Comparison of ENCODE assay signal across 8 mouse cellular contexts in genomic region chr12:99964301-99965202, GRCm38 (mm10). TPM values are rescaled to one million over a fixed set of nuclear protein-coding genes. Genes with fewer than 3 reads are reported as not detected.
DNase-seq lines count a peak whose midpoint lies in the region; ATAC-seq and TF ChIP-seq lines count a peak whose summit lies in the region.

TSS of gene Kcnk13 (plus strand) at chr12:99964499.

- peaks cover 52% of the 10 kb centered on the region for H3K27me3 ChIP-seq in C2C12 (ENCODE audit: control insufficient read depth, insufficient read depth, insufficient read length)
- peaks cover 85% of the 10 kb centered on the region for H3K27me3 ChIP-seq in heart, embryonic 13.5 days (replicated peaks)
- peaks cover 61% of the 10 kb centered on the region for H3K27me3 ChIP-seq in kidney, postnatal 0 days (ENCODE audit: insufficient read depth, low read length)
- H3K27me3 ChIP-seq in liver, embryonic 12.5 days (replicated peaks) = peaks cover 67% of the 10 kb centered on the region
- peaks cover 69% of the 10 kb centered on the region for H3K27me3 ChIP-seq in stomach, embryonic 15.5 days (replicated peaks)

- 0 out of 2 replicates have a peak, but pooled peaks have one; percentile 5 for TF ChIP-seq POLR2A in bone marrow, adult 2 months (IDR thresholded peaks at IDR 0.05; ENCODE audit: borderline replicate concordance, control insufficient read depth, low read depth, low read length)
- TF ChIP-seq POLR2A in embryonic fibroblast, embryonic 13.5 days (IDR thresholded peaks at IDR 0.05; ENCODE audit: low read depth, low read length) = no peak

- H3K27ac ChIP-seq in bone marrow, adult 2 months (ENCODE audit: control insufficient read depth, insufficient read depth, low read depth, low read length, poor library complexity) = no peak within 1 kb of the TSS
- H3K27ac ChIP-seq in embryonic fibroblast, embryonic 13.5 days (ENCODE audit: insufficient read depth, low read length) = no peak within 1 kb of the TSS
- H3K27ac ChIP-seq in heart, embryonic 13.5 days (replicated peaks) = no peak within 1 kb of the TSS
- H3K27ac ChIP-seq in kidney, postnatal 0 days = no peak within 1 kb of the TSS
- H3K27ac ChIP-seq in liver, embryonic 12.5 days = no peak within 1 kb of the TSS
- H3K27ac ChIP-seq in stomach, embryonic 15.5 days = no peak within 1 kb of the TSS

- ATAC-seq in heart, embryonic 13.5 days (ENCODE audit: extremely low read depth, insufficient number of reproducible peaks, low FRiP score, low TSS enrichment) = no peak
- ATAC-seq in kidney, postnatal 0 days (replicated peaks; ENCODE audit: low FRiP score, low read depth) = peak; percentile 63; the same call in 1 of the 2 replicates
- peak; percentile 40; the same call in 1 of the 2 replicates for ATAC-seq in liver, embryonic 12.5 days
- ATAC-seq in stomach, embryonic 15.5 days (ENCODE audit: insufficient read depth, low FRiP score, low read depth) = peak; percentile 43; the same call in 1 of the 2 replicates

- no peak within 1 kb of the TSS for H3ac ChIP-seq in C2C12 (ENCODE audit: control insufficient read depth, insufficient read length, low read depth)

- DNase-seq in kidney, postnatal 0 days (ENCODE audit: low spot score) = peak; percentile 81
- DNase-seq in naive thymus-derived CD4-positive, alpha-beta T cell, adult 2 months (ENCODE audit: low read depth) = peak; percentile 76

- no peaks in the 10 kb centered on the region for H3K79me3 ChIP-seq in C2C12 (ENCODE audit: low read depth)

- peak within 1 kb of the TSS; percentile 70 for H3K9ac ChIP-seq in heart, embryonic 13.5 days
- peak within 1 kb of the TSS; percentile 35; the same call in 1 of the 2 replicates for H3K9ac ChIP-seq in kidney, postnatal 0 days (ENCODE audit: low read depth, low read length)
- H3K9ac ChIP-seq in liver, embryonic 12.5 days = no peak within 1 kb of the TSS
- H3K9ac ChIP-seq in stomach, embryonic 15.5 days = 0 out of 2 replicates have a peak within 1 kb of the TSS, but pooled peaks have one; percentile 16

- no peaks in the 10 kb centered on the region for H3K79me2 ChIP-seq in C2C12 (ENCODE audit: control insufficient read depth, insufficient read depth)

- H3K4me3 ChIP-seq in C2C12 (ENCODE audit: insufficient read depth, poor library complexity, severe bottlenecking) = no peak within 1 kb of the TSS
- peak within 1 kb of the TSS; percentile 1 for H3K4me3 ChIP-seq in bone marrow, adult 2 months (replicated peaks; ENCODE audit: control insufficient read depth, low read depth, low read length)
- peak within 1 kb of the TSS; percentile 40 for H3K4me3 ChIP-seq in embryonic fibroblast, embryonic 13.5 days (ENCODE audit: insufficient read depth, low read length)
- peak within 1 kb of the TSS; percentile 59 for H3K4me3 ChIP-seq in heart, embryonic 13.5 days
- H3K4me3 ChIP-seq in kidney, postnatal 0 days (replicated peaks; ENCODE audit: low read depth, low read length) = peak within 1 kb of the TSS; percentile 50
- peak within 1 kb of the TSS; percentile 49 for H3K4me3 ChIP-seq in liver, embryonic 12.5 days
- peak within 1 kb of the TSS; percentile 48 for H3K4me3 ChIP-seq in stomach, embryonic 15.5 days (replicated peaks)

- peak within 1 kb of the TSS; percentile 89 for H3K4me2 ChIP-seq in heart, embryonic 13.5 days
- peak within 1 kb of the TSS; percentile 89 for H3K4me2 ChIP-seq in kidney, postnatal 0 days (ENCODE audit: low read length)
- H3K4me2 ChIP-seq in liver, embryonic 12.5 days = peak within 1 kb of the TSS; percentile 70
- H3K4me2 ChIP-seq in stomach, embryonic 15.5 days = peak within 1 kb of the TSS; percentile 97

- WGBS in bone marrow, adult 2 months = 2% methylated on average over 39 of the region's 39 CpGs
- WGBS in heart, embryonic 13.5 days = 2% methylated on average over 39 of the region's 39 CpGs
- WGBS in kidney, postnatal 0 days = 1% methylated on average over 39 of the region's 39 CpGs
- 2% methylated on average over 39 of the region's 39 CpGs for WGBS in liver, embryonic 12.5 days (ENCODE audit: insufficient replicate concordance)
- 2% methylated on average over 39 of the region's 39 CpGs for WGBS in stomach, embryonic 15.5 days

- H3K36me3 ChIP-seq in C2C12 (ENCODE audit: control insufficient read depth, insufficient read depth) = no peaks in the 10 kb centered on the region
- no peaks in the 10 kb centered on the region for H3K36me3 ChIP-seq in heart, embryonic 13.5 days
- H3K36me3 ChIP-seq in kidney, postnatal 0 days (ENCODE audit: insufficient read depth, low read length) = no peaks in the 10 kb centered on the region
- H3K36me3 ChIP-seq in liver, embryonic 12.5 days = no peaks in the 10 kb centered on the region
- H3K36me3 ChIP-seq in stomach, embryonic 15.5 days = no peaks in the 10 kb centered on the region

- peak; percentile 75 for TF ChIP-seq CTCF in C2C12 (IDR thresholded peaks at IDR 0.05; ENCODE audit: control insufficient read depth, insufficient read depth, insufficient read length)
- TF ChIP-seq CTCF in bone marrow, adult 2 months (IDR thresholded peaks at IDR 0.05; ENCODE audit: control insufficient read depth, insufficient read depth, low read length) = peak; percentile 89
- peak; percentile 89 for TF ChIP-seq CTCF in embryonic fibroblast, embryonic 13.5 days (IDR thresholded peaks at IDR 0.05; ENCODE audit: borderline replicate concordance, insufficient read depth, low read length)
- TF ChIP-seq CTCF in kidney, postnatal 0 days (IDR thresholded peaks at IDR 0.05; ENCODE audit: low read depth) = peak; percentile 86

- no peaks in the 10 kb centered on the region for H3K9me3 ChIP-seq in heart, embryonic 13.5 days
- H3K9me3 ChIP-seq in kidney, postnatal 0 days (replicated peaks; ENCODE audit: low read length) = no peaks in the 10 kb centered on the region
- H3K9me3 ChIP-seq in liver, embryonic 12.5 days (replicated peaks) = no peaks in the 10 kb centered on the region
- no peaks in the 10 kb centered on the region for H3K9me3 ChIP-seq in stomach, embryonic 15.5 days

- no peaks in the 10 kb centered on the region for H3K4me1 ChIP-seq in bone marrow, adult 2 months (ENCODE audit: control insufficient read depth, insufficient read depth, low read length)
- 0 out of 2 replicates have a peak, but pooled peaks cover 3% of the 10 kb centered on the region for H3K4me1 ChIP-seq in embryonic fibroblast, embryonic 13.5 days (ENCODE audit: control insufficient read depth, insufficient read depth, low read length)
- H3K4me1 ChIP-seq in heart, embryonic 13.5 days = peaks cover 36% of the 10 kb centered on the region
- H3K4me1 ChIP-seq in kidney, postnatal 0 days (replicated peaks; ENCODE audit: insufficient read depth, low read length) = peaks cover 23% of the 10 kb centered on the region
- H3K4me1 ChIP-seq in liver, embryonic 12.5 days = peaks cover 34% of the 10 kb centered on the region
- peaks cover 19% of the 10 kb centered on the region for H3K4me1 ChIP-seq in stomach, embryonic 15.5 days

TF ChIP-seq in C2C12, 6 proteins besides CTCF, POLR2A, EP300 and RAD21:
- TF ChIP-seq FOSL1 (IDR thresholded peaks at IDR 0.05; ENCODE audit: insufficient read depth, low read length, poor library complexity, severe bottlenecking) (no peak), MYOG (IDR thresholded peaks at IDR 0.05; ENCODE audit: control insufficient read depth, extremely low read depth, insufficient read length) (no peak), USF1 (IDR thresholded peaks at IDR 0.05; ENCODE audit: low read depth) (no peak), MAX (IDR thresholded peaks at IDR 0.05) (no peak), MYOD1 (IDR thresholded peaks at IDR 0.05; ENCODE audit: control insufficient read depth, insufficient read length, low read depth) (no peak), CEBPB (IDR thresholded peaks at IDR 0.05; ENCODE audit: low read depth) (no peak)
TF ChIP-seq in C2C12: peak in this region for 0.

RNA-seq across cellular contexts. Expression of gene Kcnk13, which starts in this region (rescaled TPM):
- polyA plus RNA-seq in C2C12 (2012; fragmentation: generic; extraction: Trizol) = not detected
- polyA plus RNA-seq in bone marrow, adult 2 months (2011; ENCODE audit: insufficient read depth, insufficient read length, low replicate concordance, missing spikeins) = 0.82 TPM in 1 of 2 replicates, not detected in the other
- polyA plus RNA-seq in embryonic fibroblast, embryonic 13.5 days (2011; ENCODE audit: insufficient read length, low read depth, missing spikeins) = not detected in 2 replicates
- polyA plus RNA-seq in heart, embryonic 13.5 days (2015; fragmentation: Nextera tagmentation; extraction: Ambion mirVana) = 0.23 and 0.43 TPM in 2 replicates
- polyA plus RNA-seq in kidney, postnatal 0 days (2015; fragmentation: Nextera tagmentation; extraction: Ambion mirVana) = 0.11 and 0.16 TPM in 2 replicates
- polyA plus RNA-seq in liver, embryonic 12.5 days (2016; fragmentation: Nextera tagmentation; extraction: Ambion mirVana) = 0.46 and 0.59 TPM in 2 replicates
- polyA plus RNA-seq in stomach, embryonic 15.5 days (2015; fragmentation: Nextera tagmentation; extraction: Ambion mirVana) = 0.41 and 0.54 TPM in 2 replicates

Comparison
In these comparisons a context has a peak if more than half of its experiments do, and no peak if none do; other contexts are left out.
1. Peak in DNase-seq, ATAC-seq, H3K4me3 ChIP-seq, H3K9ac ChIP-seq and H3K4me2 ChIP-seq in kidney, postnatal 0 days; RNA of the gene not detected or under 1 TPM.
2. Peak in ATAC-seq, H3K4me3 ChIP-seq and H3K4me2 ChIP-seq in liver, embryonic 12.5 days; RNA of the gene not detected or under 1 TPM.
3. Peak in ATAC-seq, H3K4me3 ChIP-seq, H3K9ac ChIP-seq and H3K4me2 ChIP-seq in stomach, embryonic 15.5 days; RNA of the gene not detected or under 1 TPM.